Mouse (Mus musculus) CD4-positive, CD25-positive, alpha-beta regulatory T cell, adult 2 months (primary cell): ENCODE measurements around the gene Prl2a1.
"Not testable (repeated sequence)": the region's sequence is repeated elsewhere in the genome, so short reads cannot be mapped to it uniquely, and the experiment has no call there.

ENCODE experiments used
- DNase-seq: peaks from one replicate; pipeline ENCODE4 v3.0.0-alpha.2; 2012; ENCODE audit warnings: low read depth, low spot score

Prl2a1 gene

GRCm38 (mm10) chr13:27801354-27801753 is at the start of gene Prl2a1:
Prl2a1 (plus strand) TSS chr13:27801654.
- DNase-seq = no peak

- not testable (repeated sequence) for DNase-seq
Observed at GRCm38 (mm10) chr13:27780704-27781103, 20.8 kb upstream of the Prl2a1 start, which contains the start of gene Prl7c1. Prl7c1 (minus strand) TSS chr13:27780804.

DNA sequence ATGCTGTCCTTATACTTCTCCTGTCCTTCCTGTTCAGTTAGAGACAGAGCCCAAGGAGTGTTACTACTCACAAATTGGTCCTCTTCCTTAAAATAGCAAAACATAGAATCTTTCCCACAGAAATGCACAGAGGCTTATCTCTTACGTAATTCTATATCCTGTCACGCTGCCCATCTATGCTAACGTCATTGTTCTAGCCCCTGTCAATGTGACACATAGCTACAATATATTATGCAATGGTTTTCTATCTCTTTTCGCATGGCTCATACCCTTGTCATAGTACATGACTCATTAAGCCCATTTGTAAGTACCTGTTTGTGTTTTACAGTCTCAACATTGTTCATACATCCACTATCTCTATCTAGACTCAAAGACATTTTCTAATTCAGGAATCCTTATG is 2.2 kb upstream of the Prl2a1 start:
- DNase-seq = no peak

- DNase-seq = no peak
Observed at GRCm38 (mm10) chr13:27802765-27803164, 1.3 kb downstream of the Prl2a1 start.

DNA sequence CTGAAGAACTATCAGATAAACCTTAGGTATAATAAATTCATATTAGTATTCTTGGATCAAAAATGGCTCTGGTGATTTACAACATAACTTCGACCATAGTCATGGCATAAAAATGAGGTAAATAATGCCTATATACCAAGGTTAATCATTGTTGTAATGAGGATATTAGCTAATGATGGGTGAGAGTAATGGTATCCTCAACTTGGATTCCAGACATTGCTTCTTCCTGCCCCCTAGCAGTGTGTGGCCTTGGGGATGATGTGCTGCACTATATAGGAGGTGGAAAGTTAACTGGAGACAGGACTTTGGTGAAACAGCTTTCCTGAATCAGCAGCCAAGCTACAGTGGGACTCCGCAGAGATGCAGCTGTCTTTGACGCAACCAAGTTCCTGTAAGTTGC is 47.6 kb downstream of the Prl2a1 start, which contains the start of gene Prl2c1:
Prl2c1 (plus strand) TSS at position 301 of the 400 bp plus-strand sequence.
- no peak for DNase-seq
